Mouse (Mus musculus): ENCODE measurements around the gene Ell. TPM values are rescaled to one million over a fixed set of nuclear protein-coding genes. Genes with fewer than 3 reads are reported as not detected.

The Ell gene
- total RNA-seq, 2 experiments from 2014 or later: 20.5 to 24.4 TPM

- H3K27ac ChIP-seq: peak overlapping the region; percentile 86
- DNase-seq (ENCODE audit: low spot score in 2 of 2): no peak
Measured at GRCm38 (mm10) chr8:70594621-70595564, 55.6 kb downstream of the Ell start.

GRCm38 (mm10) chr8:70595811-70596210 lies 56.6 kb downstream of the Ell start:
- H3K27ac ChIP-seq: no peak overlapping the region
- TF ChIP-seq CTCF (conservative IDR thresholded peaks at IDR 0.05): no peak
- no peak overlapping the region for H3K4me3 ChIP-seq
- DNase-seq (ENCODE audit: low spot score in 2 of 2): no peak

More at GRCm38 (mm10) chr8:70594621-70595564, 55.6 kb downstream of the Ell start:
- TF ChIP-seq CTCF (conservative IDR thresholded peaks at IDR 0.05): no peak
- H3K4me3 ChIP-seq: peak overlapping the region; percentile 74

GRCm38 (mm10) chr8:70596216-70596615 lies 57.0 kb downstream of the Ell start:
- no peak for TF ChIP-seq CTCF (conservative IDR thresholded peaks at IDR 0.05)

GRCm38 (mm10) chr8:70596775-70597416 lies 57.6 kb downstream of the Ell start:
- H3K27ac ChIP-seq: 0 out of 2 replicates have a peak overlapping the region, but pooled peaks have one; percentile 82
- peak; percentile 61 for TF ChIP-seq CTCF (conservative IDR thresholded peaks at IDR 0.05)
- DNase-seq (ENCODE audit: low spot score in 2 of 2): no peak
- no peak overlapping the region for H3K4me3 ChIP-seq

More at GRCm38 (mm10) chr8:70596216-70596615, 57.0 kb downstream of the Ell start:
- Histone ChIP-seq H3K27ac (no peak overlapping the region), H3K4me3 (no peak overlapping the region)
- no peak for DNase-seq (ENCODE audit: low spot score in 2 of 2)

GRCm38 (mm10) chr8:70597417-70598272 lies 58.4 kb downstream of the Ell start:
- H3K27ac ChIP-seq: peak overlapping the region; percentile 82
- no peak for DNase-seq (ENCODE audit: low spot score in 2 of 2)
- peak overlapping the region; percentile 39 for H3K4me3 ChIP-seq
- no peak for TF ChIP-seq CTCF (conservative IDR thresholded peaks at IDR 0.05)

- Histone ChIP-seq H3K4me3 (peak overlapping the region; percentile 39), H3K27ac (peak overlapping the region; percentile 82)
- DNase-seq (ENCODE audit: low spot score in 2 of 2): peak in 1 of 2 experiments; percentile 86
- peak; percentile 82 for TF ChIP-seq CTCF (conservative IDR thresholded peaks at IDR 0.05)
Measured at GRCm38 (mm10) chr8:70598283-70598682, 59.0 kb downstream of the Ell start.

- peak overlapping the region; percentile 82 for H3K27ac ChIP-seq
- DNase-seq (ENCODE audit: low spot score in 2 of 2): peak in 1 of 2 experiments; percentile 53
- no peak for TF ChIP-seq CTCF (conservative IDR thresholded peaks at IDR 0.05)
- H3K4me3 ChIP-seq: peak overlapping the region; percentile 39
Measured at GRCm38 (mm10) chr8:70598722-70599121, 59.5 kb downstream of the Ell start.

GRCm38 (mm10) chr8:70599507-70600290 lies 60.4 kb downstream of the Ell start:
- DNase-seq (ENCODE audit: low spot score in 2 of 2): no peak
- Histone ChIP-seq H3K4me3 (no peak overlapping the region), H3K27ac (peak overlapping the region; percentile 82; the same call in 1 of the 2 replicates)
- no peak for TF ChIP-seq CTCF (conservative IDR thresholded peaks at IDR 0.05)

- TF ChIP-seq CTCF (conservative IDR thresholded peaks at IDR 0.05): no peak
- DNase-seq (ENCODE audit: low spot score in 2 of 2): no peak
- peak overlapping the region; percentile 82 for H3K27ac ChIP-seq
- H3K4me3 ChIP-seq: peak overlapping the region; percentile 39
Measured at GRCm38 (mm10) chr8:70600473-70601270, 61.4 kb downstream of the Ell start.

GRCm38 (mm10) chr8:70601271-70601649 lies 62.0 kb downstream of the Ell start:
- no peak for TF ChIP-seq CTCF (conservative IDR thresholded peaks at IDR 0.05)
- DNase-seq (ENCODE audit: low spot score in 2 of 2): peak; percentile 83 to 89
- Histone ChIP-seq H3K27ac (peak overlapping the region; percentile 82), H3K4me3 (peak overlapping the region; percentile 39)

Measured in layer of hippocampus, adult 2 months (tissue).